ENCODE assay signal across 12 mouse cellular contexts in the genomic region with DNA sequence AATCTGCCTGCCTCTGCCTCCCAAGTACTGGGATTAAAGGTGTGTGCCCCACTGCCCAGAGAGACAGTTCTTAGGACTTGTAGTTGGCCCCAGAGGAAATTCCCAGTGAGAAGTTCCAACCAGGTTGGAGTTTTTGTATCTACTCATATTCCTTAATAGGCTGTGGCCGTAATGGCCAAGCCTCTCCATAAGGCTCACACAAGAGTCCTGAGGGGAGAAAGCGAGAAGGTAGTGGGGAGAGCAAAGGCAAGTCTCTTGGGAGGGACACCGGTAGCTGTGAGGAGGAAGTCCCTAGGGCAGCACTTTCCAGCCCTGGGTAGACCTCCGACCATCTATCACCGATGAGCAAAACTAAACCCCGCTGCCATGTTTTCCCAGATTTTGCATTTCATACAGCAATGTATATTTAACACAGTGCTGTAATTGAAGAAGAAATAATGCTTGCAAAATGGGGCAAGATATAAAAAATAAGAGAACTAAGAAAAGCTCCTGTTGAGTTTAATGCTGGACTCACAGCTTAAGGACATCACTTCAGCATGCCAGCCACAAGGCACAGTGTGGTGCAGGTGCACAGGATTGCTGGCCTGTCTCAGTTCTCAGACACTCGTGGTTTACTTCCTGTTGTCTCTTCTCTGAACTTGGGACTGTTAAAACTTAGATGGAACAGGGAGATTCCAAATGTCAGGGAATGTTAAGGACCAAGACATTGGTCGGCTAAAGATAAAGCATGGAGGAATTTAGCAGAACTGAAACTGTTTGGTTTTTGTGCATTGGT. TPM values are rescaled to one million over a fixed set of nuclear protein-coding genes. Genes with fewer than 3 reads are reported as not detected.
DNase-seq lines count a peak whose midpoint lies in the region; ATAC-seq and TF ChIP-seq lines count a peak whose summit lies in the region.
"Had no signal": no experiment of that assay in that cellular context is flagged by ENCODE, and none has a peak within 500 bp of the region (broad histone marks: within the 10 kb centered on the region; RNA-seq: fewer than 3 reads in every experiment).

No protein-coding gene starts in this region.

- DNase-seq in intestine, embryonic 14.5 days (ENCODE audit: low spot score) = peak; percentile 55
- DNase-seq in G1E (ENCODE audit: low spot score) = no peak
- DNase-seq in liver, postnatal 0 days = no peak
- no peak for DNase-seq in frontal cortex, postnatal 36 days (ENCODE audit: low spot score in 2 of 2)
- no peak for DNase-seq in adrenal gland, postnatal 10 days
- DNase-seq in left cerebral cortex, postnatal 36 days (ENCODE audit: low spot score in 2 of 2) = no peak
- DNase-seq: kidney, postnatal 36 days; thymus, postnatal 25 days had no signal

- H3K27me3 ChIP-seq in intestine, embryonic 14.5 days (replicated peaks; ENCODE audit: control insufficient read depth, insufficient read depth, low read length) = no peaks in the 10 kb centered on the region
- no peaks in the 10 kb centered on the region for H3K27me3 ChIP-seq in intestine, postnatal 0 days (replicated peaks; ENCODE audit: control insufficient read depth, insufficient read depth, low read length)
- H3K27me3 ChIP-seq in G1E (ENCODE audit: insufficient read depth, low read length) = no peaks in the 10 kb centered on the region
- no peaks in the 10 kb centered on the region for H3K27me3 ChIP-seq in liver, postnatal 0 days (ENCODE audit: insufficient read depth, low read length)

- WGBS in intestine, embryonic 14.5 days = 42% methylated on average over 8 of the region's 8 CpGs
- WGBS in intestine, postnatal 0 days = 37% methylated on average over 8 of the region's 8 CpGs
- WGBS in liver, postnatal 0 days (ENCODE audit: insufficient replicate concordance) = 33% methylated on average over 8 of the region's 8 CpGs

- H3K4me3 ChIP-seq in intestine, embryonic 14.5 days (ENCODE audit: low read depth, low read length) = no peak overlapping the region
- no peak overlapping the region for H3K4me3 ChIP-seq in intestine, postnatal 0 days (ENCODE audit: low read depth, low read length)
- H3K4me3 ChIP-seq in G1E (ENCODE audit: low read depth, low read length) = no peak overlapping the region
- no peak overlapping the region for H3K4me3 ChIP-seq in liver, postnatal 0 days (ENCODE audit: low read depth, low read length)

- no peak overlapping the region; the same call in 1 of the 2 replicates for H3K27ac ChIP-seq in intestine, embryonic 14.5 days (ENCODE audit: low read depth)
- no peak overlapping the region for H3K27ac ChIP-seq in intestine, postnatal 0 days (ENCODE audit: low read depth, low read length)
- no peak overlapping the region for H3K27ac ChIP-seq in liver, postnatal 0 days (ENCODE audit: low read depth)

- ATAC-seq in intestine, embryonic 14.5 days (replicated peaks; ENCODE audit: low FRiP score, low TSS enrichment, low read depth) = 0 out of 2 replicates have a peak, but pooled peaks have one; percentile 13
- no peak for ATAC-seq in intestine, postnatal 0 days
- peak; percentile 41 for ATAC-seq in G1E (ENCODE audit: extremely low read depth, insufficient number of reproducible peaks, low FRiP score, poor library complexity, severe bottlenecking)
- ATAC-seq in granulocyte monocyte progenitor cell, adult 5-6 weeks (replicated peaks; ENCODE audit: poor library complexity, severe bottlenecking) = peak; percentile 26
- ATAC-seq in liver, postnatal 0 days = peak; percentile 12; the same call in 1 of the 2 replicates

- no peak for TF ChIP-seq EP300 in liver, postnatal 0 days (IDR thresholded peaks at IDR 0.05; ENCODE audit: low read depth)

- H3K36me3 ChIP-seq in intestine, embryonic 14.5 days (ENCODE audit: control insufficient read depth, insufficient read depth, low read length) = peaks cover 43% of the 10 kb centered on the region
- peaks cover 38% of the 10 kb centered on the region for H3K36me3 ChIP-seq in intestine, postnatal 0 days (ENCODE audit: control insufficient read depth, insufficient read depth)
- H3K36me3 ChIP-seq in G1E (replicated peaks) = peaks cover 70% of the 10 kb centered on the region
- H3K36me3 ChIP-seq in liver, postnatal 0 days (replicated peaks; ENCODE audit: insufficient read depth, low read length) = peaks cover 39% of the 10 kb centered on the region

- no peaks in the 10 kb centered on the region for H3K9me3 ChIP-seq in intestine, embryonic 14.5 days (ENCODE audit: control insufficient read depth, low read length)
- no peaks in the 10 kb centered on the region for H3K9me3 ChIP-seq in intestine, postnatal 0 days (ENCODE audit: control insufficient read depth)
- no peaks in the 10 kb centered on the region for H3K9me3 ChIP-seq in G1E (replicated peaks)
- no peaks in the 10 kb centered on the region for H3K9me3 ChIP-seq in liver, postnatal 0 days (ENCODE audit: low read length)

- intact Hi-C loops in left cerebral cortex, postnatal 36 days (cut with DNase I) = no loop called here

- no peak overlapping the region for H3K9ac ChIP-seq in intestine, embryonic 14.5 days (ENCODE audit: low read length)
- H3K9ac ChIP-seq in intestine, postnatal 0 days (ENCODE audit: low read depth, low read length) = no peak overlapping the region
- H3K9ac ChIP-seq in liver, postnatal 0 days (replicated peaks) = no peak overlapping the region

- no peak for TF ChIP-seq CTCF in intestine, postnatal 0 days (IDR thresholded peaks at IDR 0.05; ENCODE audit: low read depth)
- TF ChIP-seq CTCF in G1E (IDR thresholded peaks at IDR 0.05; ENCODE audit: low read depth, low read length) = no peak
- no peak for TF ChIP-seq CTCF in liver, postnatal 0 days (IDR thresholded peaks at IDR 0.05; ENCODE audit: low read depth)

- H3K4me1 ChIP-seq in intestine, embryonic 14.5 days (replicated peaks; ENCODE audit: control insufficient read depth, insufficient read depth, low read length) = peaks cover 12% of the 10 kb centered on the region; the same call in 1 of the 2 replicates
- H3K4me1 ChIP-seq in intestine, postnatal 0 days (replicated peaks; ENCODE audit: control insufficient read depth, insufficient read depth, low read length) = 0 out of 2 replicates have a peak, but pooled peaks cover 2% of the 10 kb centered on the region
- H3K4me1 ChIP-seq in G1E (ENCODE audit: insufficient read depth, low read depth, low read length) = peaks cover 43% of the 10 kb centered on the region
- peaks cover 8% of the 10 kb centered on the region for H3K4me1 ChIP-seq in liver, postnatal 0 days (ENCODE audit: insufficient read depth)

- no peak overlapping the region for H3K4me2 ChIP-seq in intestine, embryonic 14.5 days (ENCODE audit: low read length)
- no peak overlapping the region for H3K4me2 ChIP-seq in intestine, postnatal 0 days (replicated peaks; ENCODE audit: low read depth)
- no peak overlapping the region for H3K4me2 ChIP-seq in liver, postnatal 0 days (ENCODE audit: low read depth, low read length)

RNA-seq across cellular contexts. Expression of a gene that starts 5.7 kb away (rescaled TPM):
- polyA plus RNA-seq in intestine, embryonic 14.5 days (2014; fragmentation: Nextera tagmentation; extraction: Ambion mirVana) = 2,190 and 2,220 TPM in 2 replicates
- 654 and 675 TPM in 2 replicates for polyA plus RNA-seq in intestine, postnatal 0 days (2015; fragmentation: Nextera tagmentation; extraction: Ambion mirVana)
- total RNA-seq in G1E (2014; fragmentation: Nextera tagmentation) = 4,941 and 5,512 TPM in 2 replicates
- 6,009 and 6,679 TPM in 2 replicates for total RNA-seq in G1E (2017)
- 3,654 and 17,705 TPM in 2 replicates for polyA plus RNA-seq in G1E (2012)
- total RNA-seq in granulocyte monocyte progenitor cell, adult 5-6 weeks (2014; fragmentation: Nextera tagmentation) = 2,951 and 3,504 TPM in 2 replicates
- 3,677 and 4,904 TPM in 2 replicates for total RNA-seq in granulocyte monocyte progenitor cell, adult 5-6 weeks (2017)
- 681 and 692 TPM in 2 replicates for polyA plus RNA-seq in liver, postnatal 0 days (2015; fragmentation: Nextera tagmentation; extraction: Ambion mirVana)
- 100 to 1,000 TPM; 879 to 949 TPM for total RNA-seq in adrenal gland, postnatal 10 days (2021)
- total RNA-seq in left cerebral cortex, postnatal 36 days (2021) = 100 to 1,000 TPM; 361 to 417 TPM

RNA-seq across cellular contexts. Expression of a gene that starts 16.3 kb away (rescaled TPM):
- not detected in 2 replicates for polyA plus RNA-seq in intestine, embryonic 14.5 days (2014; fragmentation: Nextera tagmentation; extraction: Ambion mirVana)
- 0.05 TPM in 1 of 2 replicates, not detected in the other for polyA plus RNA-seq in intestine, postnatal 0 days (2015; fragmentation: Nextera tagmentation; extraction: Ambion mirVana)
- total RNA-seq in G1E (2014; fragmentation: Nextera tagmentation) = not detected in 2 replicates
- total RNA-seq in G1E (2017) = 0.38 TPM in 1 of 2 replicates, not detected in the other
- polyA plus RNA-seq in G1E (2012) = not detected in 2 replicates
- not detected in 2 replicates for total RNA-seq in granulocyte monocyte progenitor cell, adult 5-6 weeks (2014; fragmentation: Nextera tagmentation)
- not detected in 2 replicates for total RNA-seq in granulocyte monocyte progenitor cell, adult 5-6 weeks (2017)
- not detected in 2 replicates for polyA plus RNA-seq in liver, postnatal 0 days (2015; fragmentation: Nextera tagmentation; extraction: Ambion mirVana)
- under 1 TPM; 0.09 to 0.27 TPM for total RNA-seq in adrenal gland, postnatal 10 days (2021)
- 100 to 1,000 TPM; 355 to 475 TPM for total RNA-seq in left cerebral cortex, postnatal 36 days (2021)
- total RNA-seq: gastrocnemius, adult 8-10 months had no signal

RNA-seq across cellular contexts. Expression of a gene that starts 23.0 kb away (rescaled TPM):
- polyA plus RNA-seq in intestine, embryonic 14.5 days (2014; fragmentation: Nextera tagmentation; extraction: Ambion mirVana) = 25.8 and 28.1 TPM in 2 replicates
- polyA plus RNA-seq in intestine, postnatal 0 days (2015; fragmentation: Nextera tagmentation; extraction: Ambion mirVana) = 15.8 and 16.1 TPM in 2 replicates
- 56.2 and 59.8 TPM in 2 replicates for total RNA-seq in G1E (2014; fragmentation: Nextera tagmentation)
- total RNA-seq in G1E (2017) = 39.1 and 44.2 TPM in 2 replicates
- 38.8 and 51.2 TPM in 2 replicates for polyA plus RNA-seq in G1E (2012)
- total RNA-seq in granulocyte monocyte progenitor cell, adult 5-6 weeks (2014; fragmentation: Nextera tagmentation) = 10.7 and 14.5 TPM in 2 replicates
- 11.5 and 15.1 TPM in 2 replicates for total RNA-seq in granulocyte monocyte progenitor cell, adult 5-6 weeks (2017)
- 44.8 and 48.9 TPM in 2 replicates for polyA plus RNA-seq in liver, postnatal 0 days (2015; fragmentation: Nextera tagmentation; extraction: Ambion mirVana)
- total RNA-seq in adrenal gland, postnatal 10 days (2021) = 10 to 100 TPM; 20.3 to 21.5 TPM
- 10 to 100 TPM; 27.0 to 28.9 TPM for total RNA-seq in left cerebral cortex, postnatal 36 days (2021)

RNA-seq across cellular contexts. Expression of a gene that starts 41.3 kb away (rescaled TPM):
- 0.26 and 0.41 TPM in 2 replicates for polyA plus RNA-seq in intestine, embryonic 14.5 days (2014; fragmentation: Nextera tagmentation; extraction: Ambion mirVana)
- polyA plus RNA-seq in intestine, postnatal 0 days (2015; fragmentation: Nextera tagmentation; extraction: Ambion mirVana) = 0.25 and 0.42 TPM in 2 replicates
- total RNA-seq in G1E (2014; fragmentation: Nextera tagmentation) (not detected in 2 replicates), G1E (2017) (not detected in 2 replicates)
- not detected in 2 replicates for polyA plus RNA-seq in G1E (2012)
- total RNA-seq in granulocyte monocyte progenitor cell, adult 5-6 weeks (2014; fragmentation: Nextera tagmentation) = not detected in 2 replicates
- not detected in 2 replicates for total RNA-seq in granulocyte monocyte progenitor cell, adult 5-6 weeks (2017)
- not detected in 2 replicates for polyA plus RNA-seq in liver, postnatal 0 days (2015; fragmentation: Nextera tagmentation; extraction: Ambion mirVana)
- not detected for total RNA-seq in adrenal gland, postnatal 10 days (2021)
- total RNA-seq in left cerebral cortex, postnatal 36 days (2021) = not detected
- total RNA-seq: gastrocnemius, adult 8-10 months; left cerebral cortex, adult 8-10 months had no signal

Comparison
In these comparisons a context has a peak if more than half of its experiments do, and no peak if none do; other contexts are left out.
1. RNA of a gene that starts 16.3 kb away (total RNA-seq): 355 to 475 TPM in left cerebral cortex, postnatal 36 days; 0.38 TPM in G1E, 0.09 to 0.27 TPM in adrenal gland, postnatal 10 days and not detected in granulocyte monocyte progenitor cell, adult 5-6 weeks; every median in the first group is over 100 times any median in the second.